Mouse (Mus musculus) forebrain, embryonic 11.5 days (tissue): ENCODE results near the gene Stx1a. TPM values are rescaled to one million over a fixed set of nuclear protein-coding genes. Genes with fewer than 3 reads are reported as not detected.
A peak's percentile ranks its signal among the peaks of the same experiment; 100 is the strongest.

Experiments
- ATAC-seq: fragments of 200-750 bp; cut with Nextera tagmentation; replicated peaks from 2 replicates; pipeline ENCODE4 v1.8.0; 2017; ENCODE audit warnings: moderate TSS enrichment; ENCODE audit not compliant: low FRiP score
- DNase-seq: peaks from one replicate; pipeline ENCODE4 v3.0.0-alpha.2; 2017; ENCODE audit warnings: low spot score
- H3K27ac ChIP-seq: fragments of 300-500 bp; sonication (generic); 2 replicates; pipeline ENCODE4 v1.5.1; 2014; ENCODE audit warnings: low read depth, low read length
- H3K27me3 ChIP-seq: fragments of 300-500 bp; sonication (generic); 2 replicates; pipeline ENCODE4 v1.6.1; 2014; ENCODE audit warnings: mild to moderate bottlenecking, low read length, mixed read lengths; ENCODE audit not compliant: control insufficient read depth, insufficient read depth
- H3K36me3 ChIP-seq: fragments of 300-500 bp; sonication (generic); 2 replicates; pipeline ENCODE4 v1.6.1; 2014; ENCODE audit warnings: mild to moderate bottlenecking, low read length, moderate library complexity, mixed read lengths; ENCODE audit not compliant: control insufficient read depth, insufficient read depth
- H3K4me1 ChIP-seq: fragments of 300-500 bp; sonication (generic); replicated peaks from 2 replicates; pipeline ENCODE4 v1.6.1; 2014; ENCODE audit warnings: low read length, mixed read lengths; ENCODE audit not compliant: control insufficient read depth, insufficient read depth
- H3K4me2 ChIP-seq: fragments of 300-500 bp; sonication (generic); 2 replicates; pipeline ENCODE4 v1.6.1; 2014; ENCODE audit warnings: low read depth, mild to moderate bottlenecking, low read length, moderate library complexity, mixed read lengths; ENCODE audit not compliant: severe bottlenecking
- H3K4me3 ChIP-seq: fragments of 300-500 bp; sonication (generic); 2 replicates; pipeline ENCODE4 v1.5.1; 2014; ENCODE audit warnings: low read depth, low read length
- H3K9ac ChIP-seq: fragments of 300-500 bp; sonication (generic); 2 replicates; pipeline ENCODE4 v1.6.1; 2014; ENCODE audit warnings: low read length
- H3K9me3 ChIP-seq: fragments of 300-500 bp; sonication (generic); 2 replicates; pipeline ENCODE4 v1.6.1; 2016; ENCODE audit warnings: low read length, mixed read lengths; ENCODE audit not compliant: control insufficient read depth
- WGBS: fragments of 180-500 bp; shearing (Covaris S2); extraction: QIAGEN DNeasy Blood & Tissue Kit; methylation state at CpG from one replicate; pipeline ENCODE4 v1.1.7; 2014; 5-methylcytosine and 5-hydroxymethylcytosine counted together
- polyA plus RNA-seq: library from polyadenylated mRNA; unstranded; fragments of >200 nt; fragmentation: Nextera tagmentation; extraction: Ambion mirVana; gene quantifications from 2 replicates; pipeline ENCODE4 v1.2.1, GENCODE M21; 2014

The Stx1a gene
- polyA plus RNA-seq, 1 experiment from 2014 or later: 11.2 TPM

GRCm38 (mm10) chr5:134999797-135000196 lies 23.5 kb upstream of the Stx1a start:
- H3K4me2 ChIP-seq: no peak overlapping the region
- no peak overlapping the region for H3K9ac ChIP-seq
- DNase-seq: no peak
- ATAC-seq: no peak
- peaks cover 5% of the 10 kb centered on the region; the same call in 1 of the 2 replicates for H3K4me1 ChIP-seq
- no peak overlapping the region for H3K4me3 ChIP-seq
- no peak overlapping the region for H3K27ac ChIP-seq
- no peaks in the 10 kb centered on the region for H3K9me3 ChIP-seq
- no peaks in the 10 kb centered on the region for H3K27me3 ChIP-seq
- 88% methylated on average over 4 of the region's 4 CpGs for WGBS
- H3K36me3 ChIP-seq: no peaks in the 10 kb centered on the region

- ATAC-seq: 0 out of 2 replicates have a peak, but pooled peaks have one; percentile 21
- Histone ChIP-seq H3K27me3 (no peaks in the 10 kb centered on the region), H3K4me2 (peak overlapping the region; percentile 40; the same call in 1 of the 2 replicates), H3K9me3 (no peaks in the 10 kb centered on the region), H3K36me3 (no peaks in the 10 kb centered on the region), H3K27ac (no peak overlapping the region; the same call in 1 of the 2 replicates), H3K4me3 (no peak overlapping the region), H3K9ac (no peak overlapping the region), H3K4me1 (peaks cover 5% of the 10 kb centered on the region; the same call in 1 of the 2 replicates)
- 42% methylated on average over 16 of the region's 16 CpGs for WGBS
- DNase-seq: peak; percentile 64
Measured at GRCm38 (mm10) chr5:135000751-135001150, 22.5 kb upstream of the Stx1a start.

- 2% methylated on average over 14 of the region's 14 CpGs for WGBS
- Histone ChIP-seq H3K4me2 (peak overlapping the region; percentile 40; the same call in 1 of the 2 replicates), H3K4me1 (peaks cover 5% of the 10 kb centered on the region; the same call in 1 of the 2 replicates), H3K27ac (peak overlapping the region; percentile 12; the same call in 1 of the 2 replicates), H3K36me3 (no peaks in the 10 kb centered on the region), H3K9me3 (no peaks in the 10 kb centered on the region), H3K9ac (no peak overlapping the region), H3K27me3 (no peaks in the 10 kb centered on the region), H3K4me3 (no peak overlapping the region)
- ATAC-seq (peak; percentile 66), DNase-seq (peak; percentile 85)
Measured at GRCm38 (mm10) chr5:135001309-135001708, 22.0 kb upstream of the Stx1a start.

- WGBS: 70% methylated on average over 5 of the region's 5 CpGs
Measured at GRCm38 (mm10) chr5:135002151-135002550, 21.1 kb upstream of the Stx1a start.

DNA sequence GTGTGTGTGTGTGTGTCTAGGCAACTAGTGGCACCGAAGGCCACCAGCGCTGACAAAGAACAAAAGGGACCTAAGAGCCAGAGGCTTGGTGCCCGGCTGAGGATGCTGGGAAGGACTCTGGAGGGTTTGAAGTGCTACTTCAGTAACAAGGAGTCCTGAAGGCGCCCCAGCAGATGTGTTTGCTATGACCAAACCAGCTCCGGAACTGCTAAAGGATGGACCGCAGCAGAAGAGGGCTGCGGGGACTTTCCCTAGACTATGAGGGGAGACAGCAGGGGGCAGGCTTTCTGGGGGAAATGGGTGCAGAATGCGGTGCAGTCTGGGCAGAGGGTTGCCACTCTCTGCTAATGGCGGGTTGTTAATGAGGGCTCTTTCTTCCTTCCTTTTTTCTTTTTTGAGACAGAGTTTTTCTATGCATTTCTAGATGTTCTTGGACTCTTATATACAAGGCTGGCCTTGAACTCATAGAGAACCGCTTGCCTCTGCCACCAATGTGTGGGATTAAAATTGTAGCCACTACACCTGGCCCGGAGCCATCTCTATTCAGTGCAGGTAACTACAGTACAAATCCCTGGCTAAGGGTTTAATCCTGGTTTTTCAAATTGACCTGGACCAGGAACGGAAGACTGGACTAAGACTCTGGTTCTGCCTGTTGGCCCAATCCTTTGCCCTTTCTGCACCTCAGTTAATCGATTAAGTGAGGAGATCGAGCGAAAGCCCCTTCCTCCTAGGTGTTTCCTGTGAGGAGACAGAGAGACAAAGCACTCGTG lies 15.3 kb upstream of the Stx1a start:
- Histone ChIP-seq H3K9ac (peak overlapping the region; percentile 69), H3K9me3 (no peaks in the 10 kb centered on the region), H3K4me2 (peak overlapping the region; percentile 75), H3K27me3 (no peaks in the 10 kb centered on the region; the same call in 1 of the 2 replicates), H3K27ac (peak overlapping the region; percentile 94), H3K4me3 (peak overlapping the region; percentile 57), H3K4me1 (peaks cover 5% of the 10 kb centered on the region; the same call in 1 of the 2 replicates), H3K36me3 (no peaks in the 10 kb centered on the region)
- ATAC-seq (no peak), DNase-seq (no peak)
- 29% methylated on average over 16 of the region's 16 CpGs for WGBS

More at GRCm38 (mm10) chr5:135002151-135002550, 21.1 kb upstream of the Stx1a start:
- peaks cover 5% of the 10 kb centered on the region; the same call in 1 of the 2 replicates for H3K4me1 ChIP-seq
- DNase-seq (no peak), ATAC-seq (no peak)
- H3K4me3 ChIP-seq: no peak overlapping the region
- no peaks in the 10 kb centered on the region for H3K27me3 ChIP-seq
- H3K4me2 ChIP-seq: no peak overlapping the region
- no peaks in the 10 kb centered on the region for H3K9me3 ChIP-seq
- no peak overlapping the region for H3K9ac ChIP-seq
- H3K36me3 ChIP-seq: no peaks in the 10 kb centered on the region
- H3K27ac ChIP-seq: no peak overlapping the region

GRCm38 (mm10) chr5:135008671-135009589 lies 14.4 kb upstream of the Stx1a start, which contains the start of gene Abhd11:
Gene Abhd11, plus strand, starts transcription at chr5:135009152.
- WGBS: under 1% methylated on average over 52 of the region's 52 CpGs
- Histone ChIP-seq H3K4me2 (peak within 1 kb of the TSS; percentile 75), H3K27me3 (no peaks in the 10 kb centered on the region; the same call in 1 of the 2 replicates), H3K4me1 (peaks cover 5% of the 10 kb centered on the region; the same call in 1 of the 2 replicates), H3K4me3 (peak within 1 kb of the TSS; percentile 57), H3K27ac (peak within 1 kb of the TSS; percentile 94), H3K36me3 (no peaks in the 10 kb centered on the region), H3K9me3 (no peaks in the 10 kb centered on the region), H3K9ac (peak within 1 kb of the TSS; percentile 69)
- ATAC-seq: peak; percentile 89
- peak; percentile 99 for DNase-seq

GRCm38 (mm10) chr5:135009590-135010319 lies 13.5 kb upstream of the Stx1a start:
- Histone ChIP-seq H3K4me1 (peaks cover 5% of the 10 kb centered on the region; the same call in 1 of the 2 replicates), H3K4me3 (peak overlapping the region; percentile 57), H3K36me3 (no peaks in the 10 kb centered on the region), H3K27ac (peak overlapping the region; percentile 94), H3K9ac (peak overlapping the region; percentile 63), H3K4me2 (peak overlapping the region; percentile 75), H3K9me3 (no peaks in the 10 kb centered on the region), H3K27me3 (no peaks in the 10 kb centered on the region; the same call in 1 of the 2 replicates)
- WGBS: under 1% methylated on average over 37 of the region's 37 CpGs
- peak; percentile 90 for DNase-seq
- ATAC-seq: peak; percentile 77
